Mouse (Mus musculus) CH12.LX (cell line): ENCODE results near the gene C1qc.

Experiments
- BHLHE40 ChIP-seq: IDR thresholded peaks from 2 replicates; pipeline ENCODE4 v1.6.1; 2011; ENCODE audit warnings: mild to moderate bottlenecking, low read depth, low read length, improper control_type of control experiment
- CTCF ChIP-seq, 2 experiments: IDR thresholded peaks in 1 of 2; conservative IDR thresholded peaks in 1 of 2; 2 replicates each; pipeline ENCODE4 v1.5.1; 2011 to 2012; ENCODE audit warnings: low read depth in 2 of 2, low read length in 2 of 2, improper control_type of control experiment in 1 of 2, inconsistent platforms in 1 of 2, mild to moderate bottlenecking in 1 of 2, moderate library complexity in 1 of 2
- E2F4 ChIP-seq: IDR thresholded peaks from 2 replicates; pipeline ENCODE4 v1.6.1; 2011; ENCODE audit warnings: low read depth, low read length, improper control_type of control experiment; ENCODE audit not compliant: insufficient replicate concordance
- IRF4 ChIP-seq: IDR thresholded peaks from 2 replicates; pipeline ENCODE4 v1.6.1; 2014; ENCODE audit warnings: low read depth, mild to moderate bottlenecking, inconsistent platforms, low read length, improper control_type of control experiment
- MAZ ChIP-seq: IDR thresholded peaks from 2 replicates; pipeline ENCODE4 v1.6.1; 2012; ENCODE audit warnings: low read depth, mild to moderate bottlenecking, inconsistent platforms, low read length, improper control_type of control experiment, moderate library complexity
- MXI1 ChIP-seq: IDR thresholded peaks from 2 replicates; pipeline ENCODE4 v1.6.1; 2011; ENCODE audit warnings: mild to moderate bottlenecking, low read depth, low read length, improper control_type of control experiment
- POLR2A ChIP-seq: IDR thresholded peaks from 2 replicates; pipeline ENCODE4 v1.6.1; 2011; ENCODE audit warnings: low read depth, mild to moderate bottlenecking, improper control_type of control experiment, low read length
- TCF12 ChIP-seq: IDR thresholded peaks from 2 replicates; pipeline ENCODE4 v1.6.1; 2014; ENCODE audit warnings: low read depth, mild to moderate bottlenecking, inconsistent platforms, low read length, improper control_type of control experiment
- ZC3H11A ChIP-seq: IDR thresholded peaks from 2 replicates; pipeline ENCODE4 v1.6.1; 2012; ENCODE audit warnings: low read depth, mild to moderate bottlenecking, inconsistent platforms, low read length, improper control_type of control experiment

- TF ChIP-seq ZC3H11A (no peak), CTCF (conservative IDR thresholded peaks at IDR 0.05 in 1 of 2, IDR thresholded peaks at IDR 0.05 in 1 of 2; ENCODE audit: low read depth in 2 of 2, low read length in 2 of 2) (no peak), BHLHE40 (no peak), TCF12 (no peak), E2F4 (no peak), MAZ (no peak), MXI1 (no peak), POLR2A (no peak), IRF4 (no peak)
Measured at GRCm38 (mm10) chr4:136904767-136905539, 12.1 kb upstream of the C1qc start.
